Comparison of ENCODE assay signal across 26 mouse cellular contexts in genomic region chr14:10415068-10415467, GRCm38 (mm10).
"Had no signal": no experiment of that assay in that cellular context is flagged by ENCODE, and none has a peak within 500 bp of the region (broad histone marks: within the 10 kb centered on the region; RNA-seq: fewer than 3 reads in every experiment).

No protein-coding gene starts in this region.

- H3K4me3 ChIP-seq: gastrocnemius, adult 2 months; heart, embryonic 10.5 days; heart, embryonic 12.5 days; hindbrain, embryonic 10.5 days; hindbrain, embryonic 12.5 days; intestine, embryonic 15.5 days; layer of hippocampus, adult 2 months; left cerebral cortex, adult 2 months; limb, embryonic 10.5 days; limb, embryonic 12.5 days had no signal

- H3K9ac ChIP-seq: heart, embryonic 12.5 days; hindbrain, embryonic 12.5 days; hindbrain, embryonic 14.5 days; intestine, embryonic 15.5 days; limb, embryonic 12.5 days had no signal

- DNase-seq: gastrocnemius, adult 2 months; gastrocnemius, postnatal 10 days; gastrocnemius, postnatal 25 days; heart, adult 18-20 months; heart, postnatal 10 days; heart, postnatal 4 days; kidney, adult 18-20 months; kidney, adult 8-10 months; kidney, postnatal 10 days; kidney, postnatal 25 days; kidney, postnatal 4 days; liver had no signal

- H3K27me3 ChIP-seq: heart, embryonic 12.5 days; hindbrain, embryonic 12.5 days; intestine, embryonic 15.5 days; limb, embryonic 12.5 days had no signal

- H3K27ac ChIP-seq: gastrocnemius, adult 2 months; heart, embryonic 10.5 days; hindbrain, embryonic 10.5 days; hindbrain, embryonic 12.5 days; hindbrain, embryonic 14.5 days; intestine, embryonic 15.5 days; layer of hippocampus, adult 2 months; left cerebral cortex, adult 2 months; limb, embryonic 10.5 days; limb, embryonic 12.5 days had no signal

- H3K4me2 ChIP-seq: heart, embryonic 12.5 days; hindbrain, embryonic 12.5 days; hindbrain, embryonic 14.5 days; intestine, embryonic 15.5 days; limb, embryonic 12.5 days; liver, embryonic 11.5 days had no signal

- H3K36me3 ChIP-seq: heart, embryonic 10.5 days; heart, embryonic 12.5 days; hindbrain, embryonic 10.5 days; hindbrain, embryonic 12.5 days; intestine, embryonic 15.5 days; limb, embryonic 10.5 days; limb, embryonic 12.5 days had no signal

- ATAC-seq: hindbrain, embryonic 16.5 days; inflammation-experienced regulatory T-cells, adult 6 months; intestine, embryonic 15.5 days; intestine, postnatal 0 days had no signal

- H3K9me3 ChIP-seq: heart, embryonic 10.5 days; heart, embryonic 12.5 days; hindbrain, embryonic 10.5 days; hindbrain, embryonic 12.5 days; intestine, embryonic 15.5 days; limb, embryonic 10.5 days; limb, embryonic 12.5 days had no signal

- H3K4me1 ChIP-seq: heart, embryonic 10.5 days; heart, embryonic 12.5 days; hindbrain, embryonic 10.5 days; hindbrain, embryonic 12.5 days; intestine, embryonic 15.5 days; limb, embryonic 10.5 days; limb, embryonic 12.5 days had no signal
